Mouse (Mus musculus): ENCODE measurements around the gene Tob2. TPM values are rescaled to one million over a fixed set of nuclear protein-coding genes. Genes with fewer than 3 reads are reported as not detected.

Tob2 gene
- total RNA-seq, 2 experiments from 2014 or later = 119 to 131 TPM

- no peak for DNase-seq
Measured at GRCm38 (mm10) chr15:81869985-81870384, 11.4 kb upstream of the Tob2 start.

DNA sequence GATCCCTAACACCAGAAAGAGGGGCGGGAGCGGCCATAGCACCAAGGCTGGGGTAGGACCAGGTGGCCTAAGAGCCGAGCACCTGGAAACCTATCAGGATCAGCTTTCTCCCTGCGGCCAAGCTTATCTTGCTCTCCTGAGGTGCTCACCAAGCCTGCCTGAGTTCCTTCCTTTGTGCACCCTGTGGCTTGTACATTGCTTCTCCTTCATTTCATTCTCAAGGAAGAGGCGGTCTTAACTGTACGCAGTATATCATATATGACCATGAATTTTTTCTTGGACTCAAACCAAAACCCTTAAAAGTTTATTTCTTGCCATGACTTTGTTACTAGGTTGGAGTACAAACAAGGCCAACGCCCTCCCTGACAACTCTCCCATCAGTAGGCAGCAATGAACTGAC lies 5.6 kb upstream of the Tob2 start:
- DNase-seq = no peak
- intact Hi-C loops (cut with DNase I) = no loop called here

More at GRCm38 (mm10) chr15:81869985-81870384, 11.4 kb upstream of the Tob2 start:
- intact Hi-C loops (cut with DNase I) = loop anchor here (5.0 kb wide), 1 partner anchor 38 kb away; no protein-coding TSS in a partner anchor

DNA sequence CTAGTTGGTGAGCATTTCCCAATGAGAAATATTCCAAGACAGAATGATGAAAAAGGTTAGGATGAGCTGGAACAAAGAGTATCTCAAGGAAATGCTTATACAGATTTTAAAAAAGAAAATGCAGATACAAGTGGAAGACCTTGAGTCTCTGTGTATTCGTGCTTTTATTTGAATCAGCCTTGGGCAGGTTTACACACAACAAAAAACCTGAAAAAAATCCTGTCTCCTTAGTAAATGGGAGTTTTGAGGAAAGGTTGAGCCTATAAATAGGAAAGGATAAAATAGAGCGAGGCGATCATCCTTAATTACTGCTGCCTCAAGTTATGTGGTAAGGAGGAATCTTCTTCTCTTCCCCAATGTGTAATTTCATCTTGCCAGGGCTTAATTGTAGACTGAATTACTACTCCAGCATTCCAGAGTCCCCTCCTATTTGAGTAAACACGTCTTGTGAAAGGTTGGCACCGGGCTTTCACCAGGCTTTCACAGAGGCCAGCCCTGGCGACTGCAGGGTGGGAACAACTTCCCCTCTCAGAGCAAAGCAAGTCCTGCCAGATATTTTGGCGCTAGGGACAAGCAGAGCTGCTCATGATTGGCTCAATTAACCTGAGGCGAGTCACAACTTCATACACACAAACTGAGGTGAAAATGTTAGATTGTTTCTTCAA lies 2.0 kb upstream of the Tob2 start:
- intact Hi-C loops (cut with DNase I) = no loop called here
- no peak for DNase-seq

GRCm38 (mm10) chr15:81859330-81860255 lies 997 bp upstream of the Tob2 start:
- DNase-seq = peak; percentile 82 to 83
- intact Hi-C loops (cut with DNase I) = loop anchor here (2.0 kb wide), 2 partner anchors 21 to 49 kb away; no protein-coding TSS in a partner anchor

DNA sequence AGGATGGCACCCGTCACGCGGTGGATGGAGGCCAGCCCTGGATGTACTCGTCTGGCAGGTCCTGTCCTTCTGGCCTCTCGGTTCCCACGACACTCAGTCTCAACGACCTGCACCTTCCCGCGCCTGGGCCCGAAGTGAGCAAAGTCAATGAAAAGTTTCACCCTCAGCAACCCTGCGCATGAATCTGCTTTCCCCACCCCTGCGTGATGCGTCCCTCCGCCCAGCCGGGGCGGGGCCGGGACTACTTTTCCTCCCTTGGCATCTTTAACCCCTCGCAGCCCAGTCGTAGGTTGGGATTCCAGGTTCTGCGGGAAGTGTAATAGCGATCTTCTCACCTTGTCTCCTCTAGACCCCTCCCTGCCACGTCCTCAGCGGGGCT lies 469 bp downstream of the Tob2 start:
- intact Hi-C loops (cut with DNase I) = loop anchor here (2.0 kb wide), 2 partner anchors 19 to 47 kb away; no protein-coding TSS in a partner anchor
- peak; percentile 94 to 95 for DNase-seq

DNA sequence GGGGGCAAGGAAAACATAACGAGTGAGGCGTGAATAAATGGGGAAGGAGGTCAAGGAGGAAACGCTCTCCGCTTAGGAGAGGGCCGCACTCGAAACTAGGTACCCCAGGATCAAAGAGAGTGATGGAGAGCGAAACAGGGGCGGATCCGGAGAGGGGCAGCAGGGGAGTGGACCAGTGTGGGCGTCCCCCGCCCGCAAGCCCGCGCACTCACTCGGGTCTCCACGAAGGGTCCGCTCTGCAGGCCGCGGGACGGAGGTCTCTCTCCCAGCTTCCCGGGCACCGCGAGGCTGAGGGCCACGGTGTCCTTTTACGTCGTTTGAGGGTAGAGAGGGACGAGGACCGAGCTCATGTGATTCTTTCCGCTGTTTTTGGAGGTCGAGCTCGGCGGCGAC lies 876 bp downstream of the Tob2 start:
- intact Hi-C loops (cut with DNase I) = loop anchor here (2.0 kb wide), 2 partner anchors 19 to 47 kb away; no protein-coding TSS in a partner anchor
- DNase-seq = no peak

- intact Hi-C loops (cut with DNase I) = no loop called here
- DNase-seq = peak in 1 of 2 experiments; percentile 25
Measured at GRCm38 (mm10) chr15:81856938-81857723, 1.5 kb downstream of the Tob2 start.

GRCm38 (mm10) chr15:81856030-81856790 lies 2.4 kb downstream of the Tob2 start:
- DNase-seq = peak; percentile 83 to 85
- intact Hi-C loops (cut with DNase I) = no loop called here

DNA sequence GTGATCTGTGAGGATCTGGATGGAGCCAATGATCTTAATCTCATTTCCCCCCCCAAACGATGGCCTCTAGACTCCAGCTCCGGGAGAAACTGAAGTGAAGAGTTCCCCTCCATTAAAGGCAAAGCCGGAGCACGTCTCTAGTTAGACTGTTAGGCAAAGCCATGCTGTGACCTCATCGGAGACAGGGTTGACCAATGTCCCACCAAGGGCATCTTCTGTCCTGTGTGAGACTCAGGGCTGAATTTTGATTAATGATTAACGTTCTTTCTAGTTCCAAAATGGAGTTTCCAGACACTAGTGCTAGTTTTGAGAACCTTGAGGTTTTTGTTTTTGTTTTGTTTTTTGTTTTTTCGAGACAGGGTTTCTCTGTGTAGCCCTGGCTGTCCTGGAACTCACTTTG lies 5.5 kb downstream of the Tob2 start:
- no peak for DNase-seq
- intact Hi-C loops (cut with DNase I) = no loop called here

DNA sequence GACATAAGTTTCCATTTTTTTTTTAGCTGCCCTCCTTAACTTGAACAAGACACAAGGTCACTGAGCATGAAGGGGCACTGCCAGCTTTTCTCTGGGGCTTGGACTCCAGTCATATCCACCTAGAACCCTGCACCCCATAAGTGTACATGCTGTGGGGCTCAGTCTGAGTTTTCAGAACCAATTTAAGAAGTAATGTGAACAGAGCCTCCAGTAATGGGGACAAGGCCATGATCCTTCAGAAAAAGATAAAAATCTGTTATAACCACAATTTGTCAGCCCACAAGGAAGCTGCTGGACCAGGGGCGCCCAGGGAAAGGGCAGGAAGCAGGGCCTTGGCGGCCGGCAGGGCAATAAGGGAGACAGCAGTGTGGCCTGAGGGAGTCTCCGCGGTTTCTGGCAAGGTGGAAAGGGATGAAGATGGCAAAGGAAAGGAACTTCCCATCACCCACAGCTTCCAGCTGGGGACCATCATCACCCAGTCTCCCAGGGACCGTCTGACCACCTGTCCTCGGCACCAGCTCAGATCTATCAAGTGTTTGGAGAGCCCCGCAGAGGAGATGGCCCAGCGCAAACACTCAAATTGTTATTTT lies 6.1 kb downstream of the Tob2 start:
- intact Hi-C loops (cut with DNase I) = no loop called here
- DNase-seq = no peak

GRCm38 (mm10) chr15:81851375-81851774 lies 7.2 kb downstream of the Tob2 start:
- intact Hi-C loops (cut with DNase I) = no loop called here
- no peak for DNase-seq

GRCm38 (mm10) chr15:81850718-81851117 lies 7.9 kb downstream of the Tob2 start:
- DNase-seq = no peak
- intact Hi-C loops (cut with DNase I) = no loop called here

DNA sequence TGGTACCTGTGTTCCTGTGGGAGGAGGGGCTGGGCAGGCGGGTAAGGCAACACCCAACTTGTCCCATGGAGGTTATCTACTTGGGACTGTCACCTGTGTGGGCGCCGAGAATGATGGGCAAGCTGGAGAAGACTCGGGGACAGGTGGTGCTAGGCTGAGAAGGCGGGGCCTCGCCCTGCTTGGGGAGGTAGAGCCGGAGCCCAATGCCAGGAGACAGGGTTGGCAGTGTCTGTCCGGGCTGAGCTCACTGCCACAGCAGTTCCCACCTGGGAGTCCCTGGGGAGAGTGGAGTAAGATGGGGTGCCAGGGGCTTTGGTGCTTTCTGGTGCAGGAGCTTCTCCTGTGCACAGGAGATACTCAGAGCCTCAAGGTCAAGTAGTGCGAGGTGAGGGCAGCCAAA lies 9.5 kb downstream of the Tob2 start:
- intact Hi-C loops (cut with DNase I) = no loop called here
- DNase-seq = peak in 1 of 2 experiments; percentile 19

- DNase-seq = peak; percentile 58 to 73
- intact Hi-C loops (cut with DNase I) = no loop called here
Measured at GRCm38 (mm10) chr15:81848301-81848700, 10.3 kb downstream of the Tob2 start.

- intact Hi-C loops (cut with DNase I) = no loop called here
- no peak for DNase-seq
Measured at GRCm38 (mm10) chr15:81847861-81848260, 10.7 kb downstream of the Tob2 start.

DNA sequence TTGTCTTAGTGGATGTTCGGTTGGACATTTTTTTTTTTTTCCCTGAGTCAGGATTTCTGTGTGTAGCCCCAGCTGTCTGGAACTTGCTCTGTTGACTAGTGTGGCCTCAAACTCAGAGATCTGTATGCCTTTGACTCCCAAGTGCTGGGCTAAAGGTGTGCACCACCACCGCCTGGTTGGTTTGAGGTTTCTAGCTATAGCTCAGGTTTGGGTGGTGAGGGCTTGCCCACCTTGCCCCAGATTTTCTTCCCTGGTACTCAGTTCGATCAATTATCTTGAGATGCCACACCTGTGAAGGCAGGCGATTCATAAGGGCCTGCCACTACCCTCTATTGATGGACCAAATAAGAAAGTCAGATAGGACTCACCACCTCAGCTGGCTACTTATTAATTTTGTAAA lies 11.4 kb downstream of the Tob2 start:
- no peak for DNase-seq
- intact Hi-C loops (cut with DNase I) = no loop called here

DNA sequence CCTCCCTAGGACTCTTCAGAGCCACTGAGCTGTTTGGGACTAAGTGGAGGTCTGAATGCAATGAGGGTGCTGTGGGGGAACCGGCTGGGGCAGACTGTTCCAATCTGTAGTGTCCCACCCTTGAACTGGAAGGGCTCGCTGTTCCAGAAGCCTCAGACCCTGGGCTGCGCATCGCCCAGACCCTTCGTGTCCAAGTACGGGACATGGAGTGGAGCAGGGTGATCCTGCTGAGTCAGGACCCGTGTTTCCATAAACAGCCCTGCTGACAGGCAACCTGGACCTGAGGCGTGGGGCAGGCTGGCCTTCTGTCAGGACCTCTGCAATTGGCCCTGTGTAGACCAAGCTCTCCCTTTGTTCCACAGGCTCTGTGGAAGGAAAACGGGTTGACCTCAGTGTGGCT lies 11.8 kb downstream of the Tob2 start:
- intact Hi-C loops (cut with DNase I) = no loop called here
- DNase-seq = no peak

GRCm38 (mm10) chr15:81845724-81846123 lies 12.9 kb downstream of the Tob2 start:
- intact Hi-C loops (cut with DNase I) = no loop called here
- peak; percentile 68 for DNase-seq

GRCm38 (mm10) chr15:81845033-81845625 lies 13.5 kb downstream of the Tob2 start:
- intact Hi-C loops (cut with DNase I) = no loop called here
- DNase-seq = no peak
